Mouse (Mus musculus) liver, embryonic 15.5 days (tissue): ENCODE results near the gene Akap8l. TPM values are rescaled to one million over a fixed set of nuclear protein-coding genes. Genes with fewer than 3 reads are reported as not detected.

Experiments
- ATAC-seq: fragments of 200-750 bp; cut with Nextera tagmentation; 2 replicates; pipeline ENCODE4 v1.8.0; 2017; ENCODE audit warnings: moderate number of reproducible peaks, mild to moderate bottlenecking, moderate library complexity; ENCODE audit not compliant: insufficient read depth
- H3K27ac ChIP-seq: fragments of 300-500 bp; sonication (generic); replicated peaks from 2 replicates; pipeline ENCODE4 v1.5.1; 2015; ENCODE audit warnings: mild to moderate bottlenecking, inconsistent platforms
- H3K27me3 ChIP-seq: fragments of 300-500 bp; sonication (generic); 2 replicates; pipeline ENCODE4 v1.6.1; 2015; ENCODE audit warnings: mild to moderate bottlenecking, inconsistent platforms
- H3K36me3 ChIP-seq: fragments of 300-500 bp; sonication (generic); replicated peaks from 2 replicates; pipeline ENCODE4 v1.6.1; 2015; ENCODE audit warnings: moderate library complexity, mild to moderate bottlenecking, inconsistent platforms
- H3K4me1 ChIP-seq: fragments of 300-500 bp; sonication (generic); replicated peaks from 2 replicates; pipeline ENCODE4 v1.6.1; 2015; ENCODE audit warnings: inconsistent platforms
- H3K4me2 ChIP-seq: fragments of 300-500 bp; sonication (generic); 2 replicates; pipeline ENCODE4 v1.6.1; 2015; ENCODE audit warnings: moderate library complexity, mild to moderate bottlenecking, inconsistent platforms
- H3K4me3 ChIP-seq: fragments of 300-500 bp; sonication (generic); replicated peaks from 2 replicates; pipeline ENCODE4 v1.5.1; 2015; ENCODE audit warnings: mild to moderate bottlenecking, inconsistent platforms
- H3K9ac ChIP-seq: fragments of 300-500 bp; sonication (generic); 2 replicates; pipeline ENCODE4 v1.6.1; 2015; ENCODE audit warnings: moderate library complexity, mild to moderate bottlenecking, inconsistent platforms
- H3K9me3 ChIP-seq: fragments of 300-500 bp; sonication (generic); replicated peaks from 2 replicates; pipeline ENCODE4 v1.6.1; 2016; ENCODE audit warnings: inconsistent platforms
- WGBS: fragments of 180-500 bp; shearing (Covaris S2); methylation state at CpG from one replicate; pipeline ENCODE4 v1.1.7; 2015; ENCODE audit warnings: mixed read lengths; ENCODE audit not compliant: insufficient replicate concordance; 5-methylcytosine and 5-hydroxymethylcytosine counted together
- polyA plus RNA-seq: library from polyadenylated mRNA; unstranded; fragments of >200 nt; fragmentation: Nextera tagmentation; extraction: Ambion mirVana; gene quantifications from 2 replicates; pipeline ENCODE4 v1.2.1, GENCODE M21; 2015

The Akap8l gene
- polyA plus RNA-seq, 1 experiment from 2014 or later = 36.1 TPM

- 82% methylated on average over 7 of the region's 7 CpGs for WGBS
- H3K9me3 ChIP-seq = no peaks in the 10 kb centered on the region
- H3K4me3 ChIP-seq = no peak overlapping the region
- peaks cover 14% of the 10 kb centered on the region for H3K4me1 ChIP-seq
- H3K27ac ChIP-seq = no peak overlapping the region
- H3K36me3 ChIP-seq = peaks cover 93% of the 10 kb centered on the region
- no peaks in the 10 kb centered on the region for H3K27me3 ChIP-seq
- no peak overlapping the region for H3K4me2 ChIP-seq
- no peak overlapping the region for H3K9ac ChIP-seq
- ATAC-seq = no peak
Observed at GRCm38 (mm10) chr17:32358192-32358942, 8.0 kb upstream of the Akap8l start.

- H3K4me3 ChIP-seq = no peak overlapping the region
- H3K9ac ChIP-seq = no peak overlapping the region
- H3K27ac ChIP-seq = no peak overlapping the region
- 87% methylated on average over 24 of the region's 24 CpGs for WGBS
- H3K9me3 ChIP-seq = no peaks in the 10 kb centered on the region
- no peak overlapping the region for H3K4me2 ChIP-seq
- no peaks in the 10 kb centered on the region for H3K27me3 ChIP-seq
- H3K36me3 ChIP-seq = peaks cover 87% of the 10 kb centered on the region
- no peak for ATAC-seq
- H3K4me1 ChIP-seq = peaks cover 10% of the 10 kb centered on the region
Observed at GRCm38 (mm10) chr17:32356766-32357760, 6.7 kb upstream of the Akap8l start.

- no peak overlapping the region for H3K4me3 ChIP-seq
- no peak overlapping the region for H3K27ac ChIP-seq
- no peaks in the 10 kb centered on the region for H3K9me3 ChIP-seq
- H3K4me1 ChIP-seq = peaks cover 16% of the 10 kb centered on the region
- 77% methylated on average over 9 of the region's 9 CpGs for WGBS
- H3K9ac ChIP-seq = no peak overlapping the region
- H3K27me3 ChIP-seq = no peaks in the 10 kb centered on the region
- no peak for ATAC-seq
- peaks cover 79% of the 10 kb centered on the region for H3K36me3 ChIP-seq
- H3K4me2 ChIP-seq = no peak overlapping the region
Observed at GRCm38 (mm10) chr17:32356281-32356680, 5.9 kb upstream of the Akap8l start.

- Histone ChIP-seq H3K9ac (no peak overlapping the region), H3K4me3 (no peak overlapping the region), H3K27ac (no peak overlapping the region), H3K4me1 (peaks cover 22% of the 10 kb centered on the region), H3K9me3 (no peaks in the 10 kb centered on the region), H3K27me3 (no peaks in the 10 kb centered on the region), H3K4me2 (no peak overlapping the region), H3K36me3 (peaks cover 67% of the 10 kb centered on the region)
- ATAC-seq = no peak
- WGBS = 80% methylated on average over 6 of the region's 6 CpGs
Observed at GRCm38 (mm10) chr17:32355031-32355430, 4.6 kb upstream of the Akap8l start.

GRCm38 (mm10) chr17:32354211-32354610 lies 3.8 kb upstream of the Akap8l start:
- no peaks in the 10 kb centered on the region for H3K9me3 ChIP-seq
- no peak overlapping the region for H3K9ac ChIP-seq
- H3K27ac ChIP-seq = no peak overlapping the region
- no peak overlapping the region for H3K4me3 ChIP-seq
- ATAC-seq = no peak
- no peaks in the 10 kb centered on the region for H3K27me3 ChIP-seq
- 68% methylated on average over 5 of the region's 5 CpGs for WGBS
- H3K4me1 ChIP-seq = peaks cover 29% of the 10 kb centered on the region
- no peak overlapping the region for H3K4me2 ChIP-seq
- H3K36me3 ChIP-seq = peaks cover 58% of the 10 kb centered on the region

GRCm38 (mm10) chr17:32353696-32354095 lies 3.3 kb upstream of the Akap8l start:
- Histone ChIP-seq H3K27ac (no peak overlapping the region), H3K27me3 (no peaks in the 10 kb centered on the region), H3K4me1 (peaks cover 35% of the 10 kb centered on the region), H3K4me2 (no peak overlapping the region), H3K9me3 (no peaks in the 10 kb centered on the region), H3K9ac (no peak overlapping the region), H3K4me3 (no peak overlapping the region), H3K36me3 (peaks cover 53% of the 10 kb centered on the region)
- WGBS = 78% methylated on average over 4 of the region's 4 CpGs
- ATAC-seq = no peak

- Histone ChIP-seq H3K9me3 (no peaks in the 10 kb centered on the region), H3K4me3 (no peak overlapping the region), H3K9ac (no peak overlapping the region), H3K36me3 (peaks cover 34% of the 10 kb centered on the region), H3K4me1 (peaks cover 50% of the 10 kb centered on the region), H3K4me2 (0 out of 2 replicates have a peak overlapping the region, but pooled peaks have one; percentile 88), H3K27ac (no peak overlapping the region), H3K27me3 (no peaks in the 10 kb centered on the region)
- ATAC-seq = no peak
Observed at GRCm38 (mm10) chr17:32351726-32352125, 1.3 kb upstream of the Akap8l start.

GRCm38 (mm10) chr17:32351269-32351668 lies 862 bp upstream of the Akap8l start:
- peaks cover 50% of the 10 kb centered on the region for H3K4me1 ChIP-seq
- H3K27ac ChIP-seq = no peak overlapping the region
- H3K9ac ChIP-seq = no peak overlapping the region
- 65% methylated on average over 3 of the region's 3 CpGs for WGBS
- no peaks in the 10 kb centered on the region for H3K27me3 ChIP-seq
- H3K4me2 ChIP-seq = peak overlapping the region; percentile 88
- peaks cover 29% of the 10 kb centered on the region for H3K36me3 ChIP-seq
- no peaks in the 10 kb centered on the region for H3K9me3 ChIP-seq
- peak overlapping the region; percentile 91 for H3K4me3 ChIP-seq
- no peak for ATAC-seq

GRCm38 (mm10) chr17:32349851-32350381 lies 491 bp downstream of the Akap8l start:
- under 1% methylated on average over 24 of the region's 24 CpGs for WGBS

GRCm38 (mm10) chr17:32349037-32349732 lies 1.2 kb downstream of the Akap8l start:
- Histone ChIP-seq H3K27ac (peak overlapping the region; percentile 88), H3K4me3 (peak overlapping the region; percentile 91), H3K4me1 (peaks cover 50% of the 10 kb centered on the region), H3K9ac (peak overlapping the region; percentile 76), H3K9me3 (no peaks in the 10 kb centered on the region), H3K4me2 (peak overlapping the region; percentile 88), H3K36me3 (peaks cover 18% of the 10 kb centered on the region), H3K27me3 (no peaks in the 10 kb centered on the region)
- 5% methylated on average over 4 of the region's 4 CpGs for WGBS
- peak; percentile 45 for ATAC-seq

More at GRCm38 (mm10) chr17:32349851-32350381, 491 bp downstream of the Akap8l start:
- Histone ChIP-seq H3K27me3 (no peaks in the 10 kb centered on the region), H3K9me3 (no peaks in the 10 kb centered on the region), H3K36me3 (peaks cover 18% of the 10 kb centered on the region), H3K4me1 (peaks cover 50% of the 10 kb centered on the region), H3K4me2 (peak overlapping the region; percentile 88), H3K4me3 (peak overlapping the region; percentile 91), H3K27ac (peak overlapping the region; percentile 88), H3K9ac (peak overlapping the region; percentile 76)
- ATAC-seq = peak; percentile 6; the same call in 1 of the 2 replicates
